Mouse (Mus musculus) kidney, adult 10 weeks (tissue): ENCODE results near the gene Olfr918. TPM values are rescaled to one million over a fixed set of nuclear protein-coding genes. Genes with fewer than 3 reads are reported as not detected.

Experiments used
- polyA plus RNA-seq: library from polyadenylated mRNA; stranded (reverse); fragments of 350-450 nt; fragmentation: Illumina TruSeq; extraction: RNeasy Lipid Tissue Mini Kit (QIAGEN cat#74804); gene quantifications from one replicate; pipeline ENCODE4 v1.2.3, GENCODE M21; 2014; ENCODE audit warnings: low read depth, low replicate concordance

Olfr918 gene
- polyA plus RNA-seq = not detected

DNA sequence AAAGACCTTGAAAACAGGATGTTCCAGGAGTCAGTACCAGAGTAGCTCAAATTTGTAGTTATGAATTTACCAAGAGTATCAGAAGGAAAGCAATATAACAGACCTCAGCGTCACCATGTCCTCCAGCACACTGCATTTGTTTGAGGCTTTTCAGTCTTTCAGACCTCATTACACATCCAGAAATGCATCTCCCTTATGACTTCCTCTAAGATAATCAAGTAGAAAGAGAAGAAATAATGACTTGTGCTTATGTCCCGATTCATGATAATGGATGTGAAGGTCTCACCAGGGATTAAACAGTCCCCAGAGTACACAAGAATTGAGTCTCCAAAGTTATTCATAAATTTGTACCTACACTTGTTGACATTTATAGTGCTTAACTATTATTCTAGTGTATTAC lies at the start of gene Olfr918:
Gene Olfr918 (minus strand): TSS at position 101 of the 400 bp plus-strand sequence.

DNA sequence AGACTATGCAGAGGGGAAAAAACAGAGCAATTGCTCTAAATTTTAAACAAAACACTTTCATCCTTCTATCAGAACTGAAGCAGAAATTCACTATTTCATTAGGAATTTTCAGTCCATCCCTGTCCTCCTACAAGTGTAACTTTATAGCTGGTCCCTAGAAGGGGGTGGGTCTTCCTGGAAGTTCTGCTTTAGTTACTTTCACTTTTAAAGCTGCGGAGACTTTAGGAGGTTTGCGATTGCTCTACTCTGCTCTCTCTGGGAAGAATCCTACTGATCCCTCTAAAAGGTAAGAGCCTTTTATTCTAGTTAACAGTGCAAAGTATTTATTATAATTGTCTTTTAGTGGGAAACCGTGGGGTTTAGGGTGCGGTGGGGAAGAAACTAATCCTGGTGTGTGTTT lies 43.7 kb upstream of the Olfr918 start, which contains the start of gene Vwa5a:
Gene Vwa5a (plus strand): TSS at position 167 of the 400 bp plus-strand sequence.

DNA sequence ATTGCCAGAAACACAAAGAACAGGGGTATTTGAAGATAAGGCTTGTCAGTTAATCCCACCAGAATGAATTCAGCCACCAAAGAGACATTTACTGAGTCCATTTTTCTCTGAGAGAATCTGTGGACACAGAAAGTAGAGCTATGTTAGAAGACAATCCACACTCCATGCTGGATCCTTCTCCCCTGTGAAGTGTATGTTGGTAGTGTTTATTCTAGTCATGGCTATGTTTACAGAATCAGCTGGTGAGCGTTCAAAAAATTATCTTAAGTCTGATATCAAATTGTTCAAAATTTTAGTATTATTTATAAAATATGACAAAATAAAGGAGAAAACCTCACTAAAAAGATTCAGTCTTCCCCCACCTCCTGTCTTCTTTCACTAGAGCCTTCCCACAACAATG lies 8.7 kb downstream of the Olfr918 start, which contains the start of gene Olfr917:
Gene Olfr917 (minus strand): TSS at position 101 of the 400 bp plus-strand sequence.

DNA sequence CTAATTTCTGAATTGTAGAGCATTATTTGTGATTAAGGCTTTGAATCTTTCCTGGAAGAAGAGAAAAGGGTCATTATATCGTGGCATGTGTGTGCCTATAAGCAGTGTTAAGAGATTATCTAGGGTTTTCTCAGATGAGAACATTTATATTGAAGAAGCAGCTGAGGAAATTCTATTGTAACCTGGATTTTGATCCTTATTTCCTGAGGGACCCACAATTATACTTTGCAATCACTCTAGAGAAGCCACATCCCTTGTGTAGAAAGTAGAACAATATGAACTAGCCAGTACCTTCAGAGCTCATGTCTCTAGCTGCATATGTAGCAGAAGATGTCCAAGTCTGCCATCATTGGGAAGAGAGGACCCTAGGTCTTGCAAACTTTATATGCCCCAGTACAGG lies 14.6 kb downstream of the Olfr918 start, which contains the start of gene Olfr916:
Gene Olfr916 (minus strand): TSS at position 101 of the 400 bp plus-strand sequence.

Other genes with a start within 250 kb of the Olfr918 start
- not detected for gene Olfr901, start 245.1 kb downstream of the Olfr918 start, polyA plus RNA-seq
- gene Olfr902, start 226.9 kb downstream of the Olfr918 start, polyA plus RNA-seq = not detected
- not detected for gene Olfr904, start 211.5 kb downstream of the Olfr918 start, polyA plus RNA-seq
- gene Olfr905, start 203.5 kb downstream of the Olfr918 start, polyA plus RNA-seq = not detected
- gene Olfr906, start 187.5 kb downstream of the Olfr918 start, polyA plus RNA-seq = not detected
- not detected for gene Olfr907, start 178.8 kb downstream of the Olfr918 start, polyA plus RNA-seq
- gene Olfr911-ps1, start 153.0 kb downstream of the Olfr918 start, polyA plus RNA-seq = not detected
- not detected for gene Olfr910, start 136.8 kb downstream of the Olfr918 start, polyA plus RNA-seq
- gene Olfr912, start 94.4 kb downstream of the Olfr918 start, polyA plus RNA-seq = not detected
- gene Olfr913, start 81.8 kb downstream of the Olfr918 start, polyA plus RNA-seq = not detected
- gene Olfr914, start 69.5 kb downstream of the Olfr918 start, polyA plus RNA-seq = not detected
- not detected for gene Olfr916, start 14.7 kb downstream of the Olfr918 start, polyA plus RNA-seq
- gene Olfr917, start 8.8 kb downstream of the Olfr918 start, polyA plus RNA-seq = not detected
- gene Olfr919, start 29.1 kb upstream of the Olfr918 start, polyA plus RNA-seq = not detected
- gene Vwa5a, start 43.7 kb upstream of the Olfr918 start, polyA plus RNA-seq = 67.2 TPM
- gene Olfr920, start 77.7 kb upstream of the Olfr918 start, polyA plus RNA-seq = 0.57 TPM
- gene Olfr921, start 98.5 kb upstream of the Olfr918 start, polyA plus RNA-seq = not detected
- gene Olfr922, start 140.0 kb upstream of the Olfr918 start, polyA plus RNA-seq = not detected
- not detected for gene Olfr923, start 151.9 kb upstream of the Olfr918 start, polyA plus RNA-seq
- gene Olfr924, start 169.8 kb upstream of the Olfr918 start, polyA plus RNA-seq = not detected
- not detected for gene Olfr26, start 180.5 kb upstream of the Olfr918 start, polyA plus RNA-seq
- not detected for gene Olfr926, start 202.5 kb upstream of the Olfr918 start, polyA plus RNA-seq